Mouse (Mus musculus): ENCODE data around the gene Bglap. TPM values are rescaled to one million over a fixed set of nuclear protein-coding genes. Genes with fewer than 3 reads are reported as not detected.
"Not testable (repeated sequence)": the region's sequence is repeated elsewhere in the genome, so short reads cannot be mapped to it uniquely, and the experiment has no call there.

Gene Bglap
- not detected in 2 replicates for polyA plus RNA-seq (2014; fragmentation: Nextera tagmentation; extraction: Ambion mirVana)

DNA sequence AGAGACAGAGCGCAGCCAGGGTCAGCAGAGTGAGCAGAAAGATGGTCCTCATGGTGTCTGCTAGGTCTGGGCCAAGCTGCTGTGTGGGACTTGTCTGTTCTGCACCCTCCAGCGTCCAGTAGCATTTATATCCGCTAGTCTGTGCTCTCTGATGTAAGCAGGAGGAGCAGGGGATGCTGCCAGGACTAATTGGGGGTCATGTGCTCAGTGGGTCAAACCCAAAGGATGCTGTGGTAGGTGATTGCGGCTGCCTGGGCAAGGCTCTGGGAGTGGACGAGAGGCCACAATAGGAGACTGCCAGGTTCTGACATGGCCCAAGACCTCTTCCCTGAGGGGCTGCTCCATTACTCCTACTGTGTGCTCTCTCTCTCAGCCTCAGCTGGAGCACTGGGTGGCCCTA lies at the start of gene Bglap:
Gene Bglap, minus strand, starts transcription at position 101 of the 400 bp plus-strand sequence.
- Histone ChIP-seq H3K27me3 (ENCODE audit: control insufficient read depth, insufficient read depth, low read length) (no peaks in the 10 kb centered on the region), H3K9ac (ENCODE audit: low read length) (no peak within 1 kb of the TSS), H3K36me3 (ENCODE audit: control insufficient read depth, insufficient read depth, low read length) (no peaks in the 10 kb centered on the region), H3K4me2 (ENCODE audit: low read depth, low read length, severe bottlenecking) (no peak within 1 kb of the TSS), H3K27ac (ENCODE audit: low read depth, low read length) (no peak within 1 kb of the TSS), H3K9me3 (ENCODE audit: control insufficient read depth, low read length) (no peaks in the 10 kb centered on the region), H3K4me3 (ENCODE audit: low read depth, low read length) (no peak within 1 kb of the TSS), H3K4me1 (replicated peaks; ENCODE audit: control insufficient read depth, insufficient read depth, low read length) (peaks cover 2% of the 10 kb centered on the region; the same call in 1 of the 2 replicates)
- 89% methylated on average over 5 of the region's 5 CpGs for WGBS
- ATAC-seq (replicated peaks; ENCODE audit: low FRiP score), result no peak
- DNase-seq (ENCODE audit: low spot score), result peak; percentile 46

- H3K9me3 ChIP-seq (ENCODE audit: control insufficient read depth, low read length); H3K27me3 ChIP-seq (ENCODE audit: control insufficient read depth, insufficient read depth, low read length); DNase-seq (ENCODE audit: low spot score); H3K9ac ChIP-seq (ENCODE audit: low read length); H3K27ac ChIP-seq (ENCODE audit: low read depth, low read length); H3K4me2 ChIP-seq (ENCODE audit: low read depth, low read length, severe bottlenecking); H3K4me1 ChIP-seq (replicated peaks; ENCODE audit: control insufficient read depth, insufficient read depth, low read length); H3K4me3 ChIP-seq (ENCODE audit: low read depth, low read length); H3K36me3 ChIP-seq (ENCODE audit: control insufficient read depth, insufficient read depth, low read length); ATAC-seq (replicated peaks; ENCODE audit: low FRiP score): not testable (repeated sequence)
- WGBS, result 74% methylated on average over 8 of the region's 8 CpGs
Measured at GRCm38 (mm10) chr3:88428639-88429038, 44.4 kb upstream of the Bglap start.

GRCm38 (mm10) chr3:88427342-88427905 lies 43.2 kb upstream of the Bglap start:
- Histone ChIP-seq H3K36me3 (ENCODE audit: control insufficient read depth, insufficient read depth, low read length) (no peaks in the 10 kb centered on the region), H3K4me1 (replicated peaks; ENCODE audit: control insufficient read depth, insufficient read depth, low read length) (peaks cover 3% of the 10 kb centered on the region; the same call in 1 of the 2 replicates), H3K4me3 (ENCODE audit: low read depth, low read length) (no peak overlapping the region), H3K27ac (ENCODE audit: low read depth, low read length) (no peak overlapping the region), H3K9me3 (ENCODE audit: control insufficient read depth, low read length) (no peaks in the 10 kb centered on the region), H3K9ac (ENCODE audit: low read length) (no peak overlapping the region), H3K27me3 (ENCODE audit: control insufficient read depth, insufficient read depth, low read length) (no peaks in the 10 kb centered on the region), H3K4me2 (ENCODE audit: low read depth, low read length, severe bottlenecking) (no peak overlapping the region)
- DNase-seq (ENCODE audit: low spot score), result no peak
- 86% methylated on average over 4 of the region's 4 CpGs for WGBS
- no peak for ATAC-seq (replicated peaks; ENCODE audit: low FRiP score)

DNA sequence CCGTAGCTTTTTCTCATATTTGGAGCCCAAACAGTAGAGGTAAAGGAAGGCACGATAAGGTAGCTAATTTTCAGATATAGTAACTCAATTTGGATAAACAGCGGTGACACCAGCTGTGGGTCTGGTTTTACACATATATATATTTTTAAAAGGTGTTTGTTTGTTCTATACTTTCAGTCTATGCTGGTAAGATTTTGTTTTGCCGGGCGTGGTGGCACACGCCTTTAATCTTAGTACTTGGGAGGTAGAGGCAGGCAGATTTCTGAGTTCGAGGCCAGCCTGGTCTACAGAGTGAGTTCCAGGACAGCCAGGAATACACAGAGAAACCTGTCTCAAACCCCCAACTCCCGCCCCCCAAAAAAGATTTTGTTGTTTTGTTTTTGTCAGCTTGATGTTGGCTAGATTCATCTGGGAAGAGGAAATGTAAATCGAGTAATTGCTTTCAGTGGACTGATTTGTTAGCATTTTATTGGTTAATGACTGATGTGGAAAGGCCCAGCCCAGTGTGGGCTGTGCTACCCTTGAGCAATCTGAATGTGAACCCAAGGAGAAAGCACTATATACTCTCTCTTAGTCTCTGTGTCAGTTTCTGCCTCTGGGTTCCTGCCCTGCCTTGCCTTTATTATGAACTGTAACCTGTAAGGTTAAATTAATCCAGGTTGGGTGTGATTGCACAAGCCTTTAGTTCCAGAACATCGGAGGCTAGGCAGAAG lies 41.6 kb upstream of the Bglap start:
- Histone ChIP-seq H3K9me3 (ENCODE audit: control insufficient read depth, low read length) (no peaks in the 10 kb centered on the region), H3K36me3 (ENCODE audit: control insufficient read depth, insufficient read depth, low read length) (no peaks in the 10 kb centered on the region), H3K4me3 (ENCODE audit: low read depth, low read length) (no peak overlapping the region), H3K4me2 (ENCODE audit: low read depth, low read length, severe bottlenecking) (no peak overlapping the region), H3K27ac (ENCODE audit: low read depth, low read length) (no peak overlapping the region), H3K4me1 (replicated peaks; ENCODE audit: control insufficient read depth, insufficient read depth, low read length) (peaks cover 3% of the 10 kb centered on the region; the same call in 1 of the 2 replicates), H3K27me3 (ENCODE audit: control insufficient read depth, insufficient read depth, low read length) (no peaks in the 10 kb centered on the region), H3K9ac (ENCODE audit: low read length) (no peak overlapping the region)
- WGBS, result 89% methylated on average over 10 of the region's 10 CpGs
- ATAC-seq (replicated peaks; ENCODE audit: low FRiP score), result no peak
- no peak for DNase-seq (ENCODE audit: low spot score)

DNA sequence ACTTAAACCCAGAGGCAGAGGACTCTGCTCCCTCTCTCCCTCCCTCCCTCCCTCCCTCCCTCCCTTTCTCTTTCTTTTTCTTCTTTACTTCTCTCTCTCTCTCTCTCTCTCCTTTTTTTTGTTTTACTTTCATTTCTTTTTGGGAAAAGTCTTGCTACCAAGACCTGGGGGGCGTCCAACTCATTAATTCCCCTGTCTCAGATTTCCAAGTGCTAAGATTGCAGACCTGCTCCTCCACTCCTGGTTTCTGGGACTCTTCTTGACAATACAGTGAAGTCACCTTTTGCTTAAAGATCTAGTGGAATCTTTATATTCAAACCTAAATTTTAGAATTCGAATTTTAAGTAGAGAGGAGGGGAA lies 41.0 kb upstream of the Bglap start:
- 5% methylated on average over 2 of the region's 2 CpGs for WGBS
- no peak overlapping the region for H3K9ac ChIP-seq (ENCODE audit: low read length)
- H3K4me2 ChIP-seq (ENCODE audit: low read depth, low read length, severe bottlenecking), result no peak overlapping the region
- H3K4me3 ChIP-seq (ENCODE audit: low read depth, low read length), result no peak overlapping the region
- no peaks in the 10 kb centered on the region for H3K36me3 ChIP-seq (ENCODE audit: control insufficient read depth, insufficient read depth, low read length)
- DNase-seq (ENCODE audit: low spot score) (no peak), ATAC-seq (replicated peaks; ENCODE audit: low FRiP score) (no peak; the same call in 1 of the 2 replicates)
- H3K9me3 ChIP-seq (ENCODE audit: control insufficient read depth, low read length), result no peaks in the 10 kb centered on the region
- H3K27me3 ChIP-seq (ENCODE audit: control insufficient read depth, insufficient read depth, low read length), result no peaks in the 10 kb centered on the region
- peaks cover 3% of the 10 kb centered on the region; the same call in 1 of the 2 replicates for H3K4me1 ChIP-seq (replicated peaks; ENCODE audit: control insufficient read depth, insufficient read depth, low read length)
- no peak overlapping the region for H3K27ac ChIP-seq (ENCODE audit: low read depth, low read length)

- H3K4me2 ChIP-seq (ENCODE audit: low read depth, low read length, severe bottlenecking), result peak within 1 kb of the TSS; percentile 85
- no peaks in the 10 kb centered on the region for H3K9me3 ChIP-seq (ENCODE audit: control insufficient read depth, low read length)
- H3K27ac ChIP-seq (ENCODE audit: low read depth, low read length), result no peak within 1 kb of the TSS
- peaks cover 2% of the 10 kb centered on the region; the same call in 1 of the 2 replicates for H3K36me3 ChIP-seq (ENCODE audit: control insufficient read depth, insufficient read depth, low read length)
- peak within 1 kb of the TSS; percentile 76 for H3K4me3 ChIP-seq (ENCODE audit: low read depth, low read length)
- DNase-seq (ENCODE audit: low spot score), result peak; percentile 92
- no peaks in the 10 kb centered on the region for H3K27me3 ChIP-seq (ENCODE audit: control insufficient read depth, insufficient read depth, low read length)
- ATAC-seq (replicated peaks; ENCODE audit: low FRiP score), result peak; percentile 98
- WGBS, result 2% methylated on average over 35 of the region's 35 CpGs
- peak within 1 kb of the TSS; percentile 68 for H3K9ac ChIP-seq (ENCODE audit: low read length)
- H3K4me1 ChIP-seq (replicated peaks; ENCODE audit: control insufficient read depth, insufficient read depth, low read length), result peaks cover 3% of the 10 kb centered on the region; the same call in 1 of the 2 replicates
Measured at GRCm38 (mm10) chr3:88424605-88425329, 40.5 kb upstream of the Bglap start, which contains the start of gene Slc25a44. TSS of gene Slc25a44 (minus strand) at chr3:88425139.

DNA sequence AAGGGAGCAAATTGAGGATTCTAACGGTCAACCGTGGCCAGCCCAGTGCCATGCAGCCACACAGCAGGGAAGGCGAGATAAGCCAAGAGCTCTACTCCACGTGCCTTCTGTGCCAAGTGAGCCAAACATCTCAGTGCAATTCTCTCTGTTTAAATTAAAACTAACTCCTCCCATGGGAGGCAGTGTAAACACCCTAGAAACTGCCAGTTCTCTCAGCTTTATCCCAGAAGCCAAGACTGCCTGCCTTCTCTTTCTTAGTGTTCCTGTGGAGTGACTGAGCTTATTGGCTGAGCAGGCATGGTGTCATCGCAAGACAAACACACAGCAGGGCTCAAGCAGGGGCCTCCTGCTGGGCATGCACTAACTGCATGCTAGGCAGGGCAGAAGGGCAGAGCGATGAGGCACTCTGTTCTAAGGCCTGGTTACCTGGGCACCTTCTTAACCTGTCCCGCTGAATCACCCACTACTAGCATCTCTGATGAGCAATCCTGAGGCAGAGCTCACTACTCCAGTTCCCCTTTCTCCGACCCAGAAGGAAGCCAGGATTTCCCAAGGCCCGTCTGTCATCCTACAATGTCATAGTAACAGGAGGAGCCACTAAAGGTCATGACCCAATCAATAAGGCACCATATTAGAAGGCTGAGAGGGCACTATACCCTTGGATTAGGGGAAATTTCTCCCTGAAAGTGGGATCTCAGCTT lies 37.9 kb upstream of the Bglap start:
- Histone ChIP-seq H3K27me3 (ENCODE audit: control insufficient read depth, insufficient read depth, low read length) (no peaks in the 10 kb centered on the region), H3K4me2 (ENCODE audit: low read depth, low read length, severe bottlenecking) (no peak overlapping the region), H3K9me3 (ENCODE audit: control insufficient read depth, low read length) (no peaks in the 10 kb centered on the region), H3K9ac (ENCODE audit: low read length) (no peak overlapping the region), H3K4me3 (ENCODE audit: low read depth, low read length) (no peak overlapping the region), H3K4me1 (replicated peaks; ENCODE audit: control insufficient read depth, insufficient read depth, low read length) (peaks cover 3% of the 10 kb centered on the region; the same call in 1 of the 2 replicates), H3K27ac (ENCODE audit: low read depth, low read length) (no peak overlapping the region), H3K36me3 (ENCODE audit: control insufficient read depth, insufficient read depth, low read length) (peaks cover 2% of the 10 kb centered on the region; the same call in 1 of the 2 replicates)
- ATAC-seq (replicated peaks; ENCODE audit: low FRiP score), result no peak
- DNase-seq (ENCODE audit: low spot score), result no peak
- WGBS, result 42% methylated on average over 9 of the region's 9 CpGs

DNA sequence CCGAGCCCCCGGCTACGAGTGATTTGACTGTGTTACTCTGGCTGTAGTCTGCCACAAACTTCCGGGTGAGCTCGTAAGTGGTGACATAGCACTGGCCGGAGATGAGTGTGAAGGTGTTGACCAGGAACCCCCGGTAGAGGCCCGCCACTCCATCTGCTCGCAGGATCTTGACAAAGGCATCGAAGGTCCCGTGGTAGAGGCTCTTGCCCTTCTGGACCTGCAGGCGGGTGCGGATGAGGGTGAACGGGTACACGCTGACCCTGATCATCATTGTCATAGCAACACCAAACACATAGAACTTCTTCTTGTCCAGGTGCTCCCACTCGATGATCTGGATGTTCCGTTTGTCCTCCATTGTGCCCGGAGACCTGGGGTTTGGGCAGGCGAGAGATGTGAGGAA lies 36.5 kb upstream of the Bglap start:
- Histone ChIP-seq H3K27me3 (ENCODE audit: control insufficient read depth, insufficient read depth, low read length) (no peaks in the 10 kb centered on the region), H3K9ac (ENCODE audit: low read length) (no peak overlapping the region), H3K36me3 (ENCODE audit: control insufficient read depth, insufficient read depth, low read length) (peaks cover 2% of the 10 kb centered on the region; the same call in 1 of the 2 replicates), H3K27ac (ENCODE audit: low read depth, low read length) (no peak overlapping the region), H3K4me2 (ENCODE audit: low read depth, low read length, severe bottlenecking) (no peak overlapping the region), H3K4me3 (ENCODE audit: low read depth, low read length) (no peak overlapping the region), H3K9me3 (ENCODE audit: control insufficient read depth, low read length) (no peaks in the 10 kb centered on the region), H3K4me1 (replicated peaks; ENCODE audit: control insufficient read depth, insufficient read depth, low read length) (peaks cover 3% of the 10 kb centered on the region; the same call in 1 of the 2 replicates)
- 96% methylated on average over 19 of the region's 19 CpGs for WGBS
- no peak for ATAC-seq (replicated peaks; ENCODE audit: low FRiP score)
- DNase-seq (ENCODE audit: low spot score), result no peak

Data from forebrain, embryonic 11.5 days (tissue).